Mouse (Mus musculus): ENCODE measurements around the gene Slc5a5. TPM values are rescaled to one million over a fixed set of nuclear protein-coding genes. Genes with fewer than 3 reads are reported as not detected.

Gene Slc5a5
- total and polyA plus RNA-seq, 3 experiments = 0.04 to 0.26 (median 0.16) TPM

DNA sequence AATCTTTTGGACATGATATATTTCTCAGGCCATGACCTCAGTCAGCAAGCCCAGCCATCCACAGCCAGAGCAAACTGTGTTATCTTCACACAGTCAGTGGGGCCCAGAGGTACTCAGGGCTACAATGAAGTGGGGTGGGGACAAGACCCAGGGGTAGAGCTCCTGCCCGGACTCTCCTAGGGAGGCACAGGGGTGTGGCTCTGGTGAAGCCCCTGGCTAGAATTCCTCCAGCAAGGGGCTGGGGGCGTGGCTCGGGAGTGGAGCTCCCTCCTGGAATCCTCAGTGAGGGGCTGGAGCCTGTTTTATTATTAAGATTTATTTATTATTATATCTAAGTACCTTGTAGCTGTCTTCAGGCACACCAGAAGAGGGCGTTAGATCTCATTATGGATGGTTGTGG lies 16.2 kb downstream of the Slc5a5 start:
- no peaks in the 10 kb centered on the region for H3K9me3 ChIP-seq (replicated peaks; ENCODE audit: low read length)
- dilution Hi-C loops (cut with MboI; ENCODE audit: extremely low pct_ligation_motif_present, extremely low pct_unique_long_range_greater_than_20kb, low sequenced_read_pairs) = no loop called here
- H3K9ac ChIP-seq (ENCODE audit: insufficient read depth, low read depth) = no peak overlapping the region
- H3K79me2 ChIP-seq (replicated peaks; ENCODE audit: control insufficient read depth, extremely low read depth, insufficient read depth, poor library complexity, severe bottlenecking) = no peaks in the 10 kb centered on the region
- no peak overlapping the region for H3K27ac ChIP-seq (ENCODE audit: insufficient read depth, low read depth)
- H3K36me3 ChIP-seq (replicated peaks in 1 of 2; ENCODE audit: control insufficient read depth in 1 of 2, insufficient read depth in 1 of 2, low read length in 1 of 2) = peaks cover 0 to 9% of the 10 kb centered on the region in 2 experiments
- no peak overlapping the region for H3K4me2 ChIP-seq (ENCODE audit: insufficient read depth, low read depth, poor library complexity, severe bottlenecking)
- no peak overlapping the region for H3K4me3 ChIP-seq (replicated peaks in 1 of 3; ENCODE audit: low read depth in 2 of 3, low read length in 2 of 3, poor library complexity in 1 of 3)
- no peaks in the 10 kb centered on the region for H3K27me3 ChIP-seq (replicated peaks)
- no peak for DNase-seq (ENCODE audit: extremely low read depth)
- in situ Hi-C loops (cut with MboI; ENCODE audit: low pct_ligation_motif_present, low pct_unique_long_range_greater_than_20kb, low sequenced_read_pairs) = no loop called here
- TF ChIP-seq ZC3H11A (IDR thresholded peaks at IDR 0.05; ENCODE audit: low read depth, low read length) = no peak
- no peak for TF ChIP-seq ETS1 (conservative IDR thresholded peaks at IDR 0.05; ENCODE audit: low read depth, low read length)
- TF ChIP-seq UBTF (IDR thresholded peaks at IDR 0.05; ENCODE audit: low read depth, low read length) = no peak
- TF ChIP-seq E2F4 (IDR thresholded peaks at IDR 0.05; ENCODE audit: insufficient replicate concordance, low read depth, low read length) = no peak
- no peak for TF ChIP-seq TCF12 (IDR thresholded peaks at IDR 0.05; ENCODE audit: low read depth, low read length)
- no peak for TF ChIP-seq ZNF384 (IDR thresholded peaks at IDR 0.05; ENCODE audit: low read depth, low read length)
- TF ChIP-seq JUN (IDR thresholded peaks at IDR 0.05; ENCODE audit: insufficient read depth, low read depth, low read length) = no peak
- TF ChIP-seq MXI1 (IDR thresholded peaks at IDR 0.05; ENCODE audit: low read depth, low read length) = no peak
- no peak for TF ChIP-seq NRF1 (IDR thresholded peaks at IDR 0.05; ENCODE audit: low read depth, low read length)
- no peak for TF ChIP-seq NELFE (IDR thresholded peaks at IDR 0.05; ENCODE audit: low read depth, low read length)
- no peak for TF ChIP-seq RAD21 (IDR thresholded peaks at IDR 0.05; ENCODE audit: low read depth, low read length)
- TF ChIP-seq MAZ (IDR thresholded peaks at IDR 0.05; ENCODE audit: low read depth, low read length) = no peak
- TF ChIP-seq PAX5 (IDR thresholded peaks at IDR 0.05; ENCODE audit: low read length) = no peak
- no peak for TF ChIP-seq USF2 (conservative IDR thresholded peaks at IDR 0.05; ENCODE audit: low read depth, low read length)
- TF ChIP-seq MEF2A (IDR thresholded peaks at IDR 0.05; ENCODE audit: borderline replicate concordance, low read depth, low read length) = no peak
- no peak for TF ChIP-seq CTCF (conservative IDR thresholded peaks at IDR 0.05 in 1 of 2, IDR thresholded peaks at IDR 0.05 in 1 of 2; ENCODE audit: low read depth in 2 of 2, low read length in 2 of 2)
- TF ChIP-seq USF1 (IDR thresholded peaks at IDR 0.05; ENCODE audit: low read depth, low read length) = no peak
- peaks cover 7 to 30% of the 10 kb centered on the region in 2 experiments for H3K4me1 ChIP-seq (ENCODE audit: control insufficient read depth in 1 of 2, insufficient read depth in 2 of 2)

DNA sequence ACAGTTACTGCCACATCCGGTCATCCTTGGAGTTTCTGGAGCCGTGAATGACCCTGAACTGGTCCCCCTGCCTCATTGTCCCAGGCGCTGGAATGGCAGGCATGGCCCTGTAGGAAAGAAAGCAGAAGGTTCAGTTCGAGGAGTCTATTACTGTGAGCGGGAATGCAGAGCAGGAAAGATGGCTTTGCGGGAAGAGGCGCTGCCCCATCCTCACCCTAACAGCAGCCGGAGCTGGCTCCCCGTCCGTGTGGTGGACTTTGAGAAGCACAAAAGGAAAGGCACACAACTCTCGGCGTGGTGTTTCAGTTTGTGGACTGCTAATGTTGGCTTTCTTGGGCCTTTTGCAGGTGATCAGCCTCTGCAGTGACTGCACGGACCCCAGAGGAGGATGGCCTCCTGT lies 18.1 kb downstream of the Slc5a5 start:
- DNase-seq (ENCODE audit: extremely low read depth) = no peak
- Histone ChIP-seq H3K79me2 (replicated peaks; ENCODE audit: control insufficient read depth, extremely low read depth, insufficient read depth, poor library complexity, severe bottlenecking) (no peaks in the 10 kb centered on the region), H3K27me3 (replicated peaks) (no peaks in the 10 kb centered on the region), H3K4me1 (ENCODE audit: control insufficient read depth in 1 of 2, insufficient read depth in 2 of 2) (peaks cover 7 to 23% of the 10 kb centered on the region in 2 experiments), H3K9ac (ENCODE audit: insufficient read depth, low read depth) (no peak overlapping the region), H3K4me2 (ENCODE audit: insufficient read depth, low read depth, poor library complexity, severe bottlenecking) (no peak overlapping the region), H3K27ac (ENCODE audit: insufficient read depth, low read depth) (no peak overlapping the region), H3K36me3 (replicated peaks in 1 of 2; ENCODE audit: control insufficient read depth in 1 of 2, insufficient read depth in 1 of 2, low read length in 1 of 2) (peaks cover 0 to 17% of the 10 kb centered on the region in 2 experiments), H3K9me3 (replicated peaks; ENCODE audit: low read length) (no peaks in the 10 kb centered on the region), H3K4me3 (replicated peaks in 1 of 3; ENCODE audit: low read depth in 2 of 3, low read length in 2 of 3, poor library complexity in 1 of 3) (no peak overlapping the region)
- in situ Hi-C loops (cut with MboI; ENCODE audit: low pct_ligation_motif_present, low pct_unique_long_range_greater_than_20kb, low sequenced_read_pairs) = no loop called here
- dilution Hi-C loops (cut with MboI; ENCODE audit: extremely low pct_ligation_motif_present, extremely low pct_unique_long_range_greater_than_20kb, low sequenced_read_pairs) = no loop called here
- no peak for TF ChIP-seq POLR2A (IDR thresholded peaks at IDR 0.05; ENCODE audit: low read depth, low read length)
